Mouse (Mus musculus): ENCODE measurements around the gene Zfp82.

Gene Zfp82

GRCm38 (mm10) chr7:30044354-30044753 is 28.3 kb downstream of the Zfp82 start:
- DNase-seq: no peak

DNA sequence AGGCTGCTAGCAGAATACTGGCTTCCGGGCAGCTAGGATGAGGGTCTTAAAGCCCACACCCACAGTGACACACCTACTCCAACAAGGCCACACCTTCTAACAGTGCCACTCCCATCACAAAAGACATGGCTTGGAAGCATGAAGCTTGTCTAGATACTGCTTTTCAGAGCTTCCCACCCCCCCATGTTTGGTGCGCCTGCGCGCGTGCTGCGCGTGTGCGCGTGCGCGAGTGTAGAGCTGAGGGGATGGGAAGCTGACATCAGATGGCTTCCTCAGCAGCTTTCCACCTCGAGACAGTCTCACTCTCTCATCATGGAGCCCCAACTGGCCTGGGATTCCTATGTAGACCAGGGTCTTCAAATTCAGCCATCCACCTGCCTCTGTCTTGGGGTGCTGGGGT is 38.4 kb downstream of the Zfp82 start:
- no peak for DNase-seq

DNA sequence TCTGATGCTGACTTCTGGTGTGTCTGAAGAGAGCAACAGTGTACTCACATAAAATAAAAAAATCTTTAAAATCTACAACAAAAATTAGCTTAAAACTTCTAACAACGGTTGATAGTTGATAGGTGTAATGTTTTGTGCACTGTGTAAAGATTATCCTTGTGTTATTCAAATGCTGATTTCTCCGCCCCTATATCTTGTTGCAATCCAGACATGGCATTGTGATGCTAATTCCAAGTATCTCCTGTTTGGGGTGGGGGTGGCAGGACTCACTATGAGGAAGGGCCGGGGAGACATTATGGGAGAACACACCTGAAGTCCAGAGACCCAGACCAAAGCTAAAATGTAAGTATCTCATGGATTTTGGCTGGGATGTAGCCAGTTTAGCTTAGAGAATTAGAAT is 41.3 kb downstream of the Zfp82 start:
- no peak for DNase-seq

GRCm38 (mm10) chr7:30030677-30031076 is 42.0 kb downstream of the Zfp82 start:
- no peak for DNase-seq

GRCm38 (mm10) chr7:30028572-30028971 is 44.1 kb downstream of the Zfp82 start:
- no peak for DNase-seq

GRCm38 (mm10) chr7:30027331-30027730 is 45.4 kb downstream of the Zfp82 start:
- DNase-seq: no peak

- DNase-seq: no peak
These were observed 47.3 kb downstream of the Zfp82 start for GRCm38 (mm10) chr7:30025358-30025757.

DNA sequence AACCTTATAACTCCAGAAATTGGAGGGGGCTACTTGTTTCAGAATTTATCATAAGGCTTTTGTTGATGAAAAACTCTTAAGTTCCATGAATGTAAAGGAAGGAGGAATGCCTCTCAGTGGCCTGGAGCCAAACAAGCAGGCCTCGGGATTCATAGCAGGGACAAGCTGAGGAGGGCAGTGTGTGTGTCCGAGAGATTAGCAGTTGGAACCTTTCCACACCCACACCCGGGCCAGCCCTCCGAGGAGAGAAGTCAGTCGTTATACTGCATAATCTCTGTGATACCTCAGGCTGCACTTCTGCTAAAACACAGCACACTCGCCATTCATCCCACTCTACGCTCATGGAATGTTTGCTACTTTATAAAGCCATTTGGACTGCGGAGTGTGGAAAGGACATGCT is 48.9 kb downstream of the Zfp82 start:
- no peak for DNase-seq

GRCm38 (mm10) chr7:30023324-30023723 is 49.4 kb downstream of the Zfp82 start:
- DNase-seq: no peak

DNA sequence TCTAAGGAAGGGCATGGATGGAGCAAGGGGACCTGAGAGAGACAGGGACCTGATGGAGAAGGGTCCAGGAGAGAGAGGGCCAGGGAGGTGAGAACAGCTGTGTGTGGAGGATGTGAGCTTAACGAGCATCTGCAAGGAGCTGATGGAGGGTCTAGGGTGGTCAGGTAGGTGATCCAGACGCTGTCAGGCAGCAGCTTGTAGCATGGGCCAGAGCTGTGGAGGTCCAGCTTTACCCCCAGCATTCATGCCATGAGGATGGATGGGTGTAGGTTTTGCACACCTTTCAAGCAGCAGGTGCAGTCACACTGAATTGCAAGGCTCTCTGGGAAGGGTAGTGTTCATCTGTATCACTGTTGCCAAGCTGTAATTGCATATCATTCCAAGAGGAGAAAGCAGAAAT is 53.2 kb downstream of the Zfp82 start:
- DNase-seq: no peak

DNA sequence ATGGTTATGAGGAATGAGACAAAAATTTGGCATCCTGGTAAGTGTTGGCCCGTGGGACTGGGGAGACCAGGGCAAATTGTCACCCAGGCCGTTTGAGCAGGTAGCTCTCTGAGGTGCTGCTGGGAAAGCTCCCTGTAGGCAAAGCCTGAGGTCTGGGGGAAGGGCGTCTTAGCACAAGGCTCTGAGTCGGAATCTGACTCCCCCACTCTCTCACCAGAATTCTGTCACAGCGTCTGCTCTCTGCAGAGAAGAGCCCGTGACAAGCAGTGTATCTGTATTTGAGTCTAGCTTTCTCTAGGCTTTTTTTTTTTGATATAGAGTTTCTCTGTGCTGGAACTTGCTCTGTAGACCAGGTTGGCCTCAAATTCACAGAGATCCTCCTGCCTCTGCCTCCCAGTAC is 55.5 kb downstream of the Zfp82 start:
- no peak for DNase-seq

DNA sequence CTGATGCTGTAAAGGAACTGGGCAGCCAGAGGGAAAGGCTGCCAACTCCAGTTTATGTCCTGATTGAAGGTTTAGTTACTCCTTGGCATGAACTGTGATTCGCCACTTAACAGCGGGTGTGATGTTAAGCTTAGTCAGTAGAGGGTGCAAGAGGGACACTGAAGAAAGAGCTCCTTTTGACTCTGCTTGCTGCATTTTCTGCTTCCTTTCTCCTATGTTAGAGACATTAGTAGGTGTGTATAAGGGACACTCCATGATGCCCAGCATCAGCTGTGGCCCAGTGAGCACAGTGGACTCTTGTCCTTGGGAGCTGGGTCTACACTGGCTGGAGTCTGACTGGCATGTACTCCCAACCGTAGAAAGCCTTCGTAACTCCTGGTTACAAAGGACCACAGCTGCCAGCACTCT is 59.7 kb downstream of the Zfp82 start:
- DNase-seq: peak; percentile 71 to 77

DNA sequence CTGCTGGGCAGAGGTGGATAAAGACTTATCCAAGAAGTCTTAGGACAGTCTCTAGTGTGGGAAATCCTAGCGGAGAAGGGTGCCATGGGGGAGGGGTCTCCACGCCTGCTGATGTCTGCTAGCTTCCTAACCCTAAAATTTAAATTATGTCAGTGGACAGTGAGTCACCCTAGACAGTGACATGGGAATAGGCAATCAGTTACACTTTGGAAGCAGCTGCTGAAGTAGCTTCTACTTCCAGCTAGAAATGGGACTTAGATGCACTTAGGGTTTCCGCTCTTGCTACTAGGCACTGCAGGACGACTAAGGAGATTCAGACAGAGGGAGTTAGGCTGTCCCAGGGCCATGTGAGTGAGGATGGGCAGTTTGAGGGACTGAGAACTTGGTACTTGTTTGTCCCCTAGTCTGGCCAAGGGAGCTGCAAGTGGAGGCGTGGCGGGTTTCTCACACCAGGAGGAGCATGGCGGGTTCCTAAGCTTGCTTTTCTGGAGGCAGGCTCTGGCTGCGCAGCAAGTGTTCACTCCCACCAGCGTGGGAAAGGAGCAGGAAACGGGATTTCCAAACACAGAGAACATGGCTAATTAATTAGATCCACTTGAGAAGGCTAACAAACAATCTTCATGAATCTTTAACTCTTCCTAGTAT is 62.0 kb downstream of the Zfp82 start:
- no peak for DNase-seq

GRCm38 (mm10) chr7:30009321-30010085 is 63.2 kb downstream of the Zfp82 start:
- peak; percentile 55 to 63 for DNase-seq

DNA sequence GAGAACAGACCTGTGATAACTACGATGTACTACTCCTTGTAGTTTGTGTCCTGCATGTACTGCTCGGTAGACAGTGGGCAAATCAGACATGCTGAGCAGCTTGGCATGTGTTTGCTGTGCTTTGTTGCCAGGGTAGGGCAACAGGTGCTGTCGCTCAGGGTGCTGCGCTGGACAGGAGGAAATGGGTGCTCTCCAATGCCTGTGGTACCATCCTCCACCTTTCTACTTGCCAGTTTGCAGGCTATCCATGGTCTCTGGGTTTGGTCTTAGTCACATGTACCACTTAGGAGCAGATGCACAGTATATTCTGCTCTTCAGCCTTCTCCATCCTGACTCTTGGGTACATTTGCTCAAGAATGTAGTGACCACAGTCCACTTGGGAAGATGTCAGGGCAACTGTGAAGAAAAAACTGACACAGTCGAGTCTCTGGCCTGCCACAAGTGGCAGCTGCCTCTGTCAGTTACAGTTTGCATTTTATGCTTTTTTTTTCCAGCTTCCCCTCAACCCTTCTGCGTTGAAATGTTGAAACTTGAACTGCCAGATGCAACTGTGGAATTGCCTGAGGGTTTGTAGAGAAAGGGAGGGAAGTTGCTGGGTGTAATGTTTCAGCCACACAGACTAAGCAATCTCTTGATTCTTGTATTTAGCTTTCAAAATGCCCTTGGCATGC is 64.5 kb downstream of the Zfp82 start:
- DNase-seq: no peak

DNA sequence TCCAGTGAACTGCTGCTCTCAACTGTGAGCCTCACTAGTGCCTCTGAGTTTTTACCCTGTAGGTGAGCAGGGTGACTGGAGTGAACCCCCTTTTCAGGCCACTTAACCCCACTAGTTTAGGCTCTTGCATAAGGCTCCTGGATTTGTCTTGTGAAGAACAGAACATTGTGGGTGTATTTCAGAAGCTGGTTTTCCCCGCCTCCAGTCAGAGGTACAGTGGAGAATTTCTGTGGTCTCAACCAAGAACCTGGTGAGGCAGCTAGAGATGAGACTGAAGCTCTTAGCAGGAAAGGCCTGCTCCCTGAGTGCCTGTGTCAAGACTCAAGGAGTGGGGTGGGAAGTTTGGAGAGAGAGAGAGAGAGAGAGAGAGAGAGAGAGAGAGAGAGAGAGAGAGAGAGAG is 65.1 kb downstream of the Zfp82 start:
- DNase-seq: no peak

All from cerebellum, postnatal 14 days (tissue).